Comparison of ENCODE assay signal across 21 mouse cellular contexts in the genomic region with DNA sequence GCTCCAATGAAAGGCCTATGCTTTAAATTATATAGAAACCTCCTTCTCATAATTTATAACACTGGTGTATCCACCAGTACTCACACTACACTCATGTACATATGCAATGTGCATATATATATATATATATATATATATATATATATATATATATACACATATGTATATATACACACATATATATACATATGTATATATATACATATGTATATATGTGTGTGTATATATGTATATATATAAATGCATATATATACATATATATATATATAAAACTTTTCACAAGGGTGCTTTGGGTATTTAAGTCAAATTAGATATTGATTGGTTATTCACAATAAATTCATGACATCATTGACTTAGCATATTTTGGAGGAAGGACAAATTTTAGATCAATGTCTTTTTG. TPM values are rescaled to one million over a fixed set of nuclear protein-coding genes. Genes with fewer than 3 reads are reported as not detected.
"Had no signal": no experiment of that assay in that cellular context is flagged by ENCODE, and none has a peak within 500 bp of the region (broad histone marks: within the 10 kb centered on the region; RNA-seq: fewer than 3 reads in every experiment).

No protein-coding gene starts in this region.

RNA-seq across cellular contexts. Expression of gene Zfp988, which starts 3.1 kb away (rescaled TPM):
- polyA plus RNA-seq: heart, embryonic 12.5 days; heart, embryonic 13.5 days; heart, embryonic 14.5 days; heart, embryonic 15.5 days; heart, postnatal 0 days; hindbrain, embryonic 10.5 days; hindbrain, embryonic 12.5 days; kidney, adult 2 months; large intestine, adult 2 months had no signal

RNA-seq across cellular contexts. Expression of gene Zfp978, which starts 58.7 kb away (rescaled TPM):
- polyA plus RNA-seq: heart, embryonic 11.5 days; heart, embryonic 14.5 days; heart, embryonic 15.5 days; heart, embryonic 16.5 days; hindbrain, embryonic 10.5 days; hindbrain, embryonic 12.5 days; hindbrain, embryonic 13.5 days; hindbrain, embryonic 14.5 days; hindbrain, embryonic 16.5 days; inflammation-experienced regulatory T-cells, adult 6 months; intestine, embryonic 14.5 days; intestine, embryonic 15.5 days; intestine, embryonic 16.5 days; intestine, postnatal 0 days; kidney, adult 2 months; kidney, embryonic 15.5 days; kidney, embryonic 16.5 days; large intestine, adult 2 months had no signal
